Mouse (Mus musculus) hindbrain, embryonic 12.5 days (tissue): ENCODE data around the gene Heatr5a. TPM values are rescaled to one million over a fixed set of nuclear protein-coding genes. Genes with fewer than 3 reads are reported as not detected.

Source experiments
- ATAC-seq: fragments of 200-750 bp; cut with Nextera tagmentation; 2 replicates; pipeline ENCODE4 v1.8.0; 2017; ENCODE audit warnings: moderate TSS enrichment; ENCODE audit not compliant: low FRiP score
- H3K27ac ChIP-seq: fragments of 300-500 bp; sonication (generic); 2 replicates; pipeline ENCODE4 v1.5.1; 2016; ENCODE audit warnings: mild to moderate bottlenecking
- H3K27me3 ChIP-seq: fragments of 300-500 bp; sonication (generic); 2 replicates; pipeline ENCODE4 v1.6.1; 2016; ENCODE audit warnings: mild to moderate bottlenecking
- H3K36me3 ChIP-seq: fragments of 300-500 bp; sonication (generic); 2 replicates; pipeline ENCODE4 v1.6.1; 2016; ENCODE audit warnings: mild to moderate bottlenecking
- H3K4me1 ChIP-seq: fragments of 300-500 bp; sonication (generic); 2 replicates; pipeline ENCODE4 v1.6.1; 2016
- H3K4me2 ChIP-seq: fragments of 300-500 bp; sonication (generic); replicated peaks from 2 replicates; pipeline ENCODE4 v1.6.1; 2016; ENCODE audit warnings: mild to moderate bottlenecking
- H3K4me3 ChIP-seq: fragments of 300-500 bp; sonication (generic); 2 replicates; pipeline ENCODE4 v1.5.1; 2016; ENCODE audit warnings: mild to moderate bottlenecking
- H3K9ac ChIP-seq: fragments of 300-500 bp; sonication (generic); 2 replicates; pipeline ENCODE4 v1.6.1; 2016; ENCODE audit warnings: mild to moderate bottlenecking, moderate library complexity
- H3K9me3 ChIP-seq: fragments of 300-500 bp; sonication (generic); replicated peaks from 2 replicates; pipeline ENCODE4 v1.6.1; 2016; ENCODE audit warnings: mild to moderate bottlenecking
- WGBS: fragments of 180-500 bp; shearing (Covaris S2); methylation state at CpG from one replicate; pipeline ENCODE4 v1.1.7; 2016; 5-methylcytosine and 5-hydroxymethylcytosine counted together
- polyA plus RNA-seq: library from polyadenylated mRNA; unstranded; fragments of >200 nt; fragmentation: Nextera tagmentation; extraction: Ambion mirVana; gene quantifications from 2 replicates; pipeline ENCODE4 v1.2.1, GENCODE M21; 2016

Heatr5a gene
- polyA plus RNA-seq, 1 experiment from 2014 or later, result 12.7 TPM

- Histone ChIP-seq H3K27ac (no peak overlapping the region), H3K27me3 (no peaks in the 10 kb centered on the region), H3K36me3 (peaks cover 5% of the 10 kb centered on the region; the same call in 1 of the 2 replicates), H3K9ac (no peak overlapping the region), H3K4me3 (no peak overlapping the region), H3K9me3 (no peaks in the 10 kb centered on the region), H3K4me2 (no peak overlapping the region), H3K4me1 (no peaks in the 10 kb centered on the region)
- no peak for ATAC-seq
- 92% methylated on average over 3 of the region's 3 CpGs for WGBS
Measured at GRCm38 (mm10) chr12:51907543-51907942, 63.6 kb downstream of the Heatr5a start.

- no peak overlapping the region for H3K9ac ChIP-seq
- no peak overlapping the region for H3K4me3 ChIP-seq
- no peaks in the 10 kb centered on the region for H3K27me3 ChIP-seq
- H3K4me2 ChIP-seq, result no peak overlapping the region
- H3K27ac ChIP-seq, result no peak overlapping the region
- H3K36me3 ChIP-seq, result peaks cover 20% of the 10 kb centered on the region
- H3K9me3 ChIP-seq, result no peaks in the 10 kb centered on the region
- no peaks in the 10 kb centered on the region for H3K4me1 ChIP-seq
- ATAC-seq, result no peak
- whole genome bisulfite sequencing, result 90% methylated on average over 7 of the region's 7 CpGs
Measured at GRCm38 (mm10) chr12:51900551-51900950, 70.6 kb downstream of the Heatr5a start.

GRCm38 (mm10) chr12:51896901-51897300 lies 74.2 kb downstream of the Heatr5a start:
- H3K36me3 ChIP-seq, result peaks cover 15% of the 10 kb centered on the region
- ATAC-seq, result no peak
- WGBS, result 97% methylated on average over 4 of the region's 4 CpGs

GRCm38 (mm10) chr12:51888609-51889008 lies 82.5 kb downstream of the Heatr5a start:
- H3K36me3 ChIP-seq, result peaks cover 27% of the 10 kb centered on the region
- H3K9me3 ChIP-seq, result no peaks in the 10 kb centered on the region
- H3K4me3 ChIP-seq, result no peak overlapping the region
- no peak overlapping the region for H3K27ac ChIP-seq
- ATAC-seq, result no peak
- no peaks in the 10 kb centered on the region for H3K4me1 ChIP-seq
- H3K4me2 ChIP-seq, result no peak overlapping the region
- H3K27me3 ChIP-seq, result no peaks in the 10 kb centered on the region
- 89% methylated on average over 12 of the region's 12 CpGs for WGBS
- H3K9ac ChIP-seq, result no peak overlapping the region

More at GRCm38 (mm10) chr12:51896901-51897300, 74.2 kb downstream of the Heatr5a start:
- H3K9ac ChIP-seq, result no peak overlapping the region
- H3K4me3 ChIP-seq, result no peak overlapping the region
- no peaks in the 10 kb centered on the region for H3K4me1 ChIP-seq
- no peaks in the 10 kb centered on the region for H3K9me3 ChIP-seq
- H3K27ac ChIP-seq, result no peak overlapping the region
- H3K4me2 ChIP-seq, result no peak overlapping the region
- no peaks in the 10 kb centered on the region for H3K27me3 ChIP-seq

- Histone ChIP-seq H3K4me1 (no peaks in the 10 kb centered on the region), H3K36me3 (peaks cover 29% of the 10 kb centered on the region), H3K27ac (no peak overlapping the region), H3K4me3 (no peak overlapping the region), H3K4me2 (no peak overlapping the region), H3K27me3 (no peaks in the 10 kb centered on the region), H3K9me3 (no peaks in the 10 kb centered on the region), H3K9ac (no peak overlapping the region)
- 83% methylated on average over 11 of the region's 11 CpGs for WGBS
- ATAC-seq, result no peak
Measured at GRCm38 (mm10) chr12:51887301-51888290, 83.5 kb downstream of the Heatr5a start.

- Histone ChIP-seq H3K4me1 (no peaks in the 10 kb centered on the region), H3K9ac (no peak overlapping the region), H3K36me3 (peaks cover 38% of the 10 kb centered on the region), H3K4me2 (no peak overlapping the region), H3K27ac (no peak overlapping the region), H3K9me3 (no peaks in the 10 kb centered on the region), H3K27me3 (no peaks in the 10 kb centered on the region), H3K4me3 (no peak overlapping the region)
- no peak for ATAC-seq
- 96% methylated on average over 6 of the region's 6 CpGs for WGBS
Measured at GRCm38 (mm10) chr12:51886369-51886768, 84.8 kb downstream of the Heatr5a start.

- Histone ChIP-seq H3K27me3 (no peaks in the 10 kb centered on the region), H3K36me3 (peaks cover 42% of the 10 kb centered on the region), H3K4me3 (no peak overlapping the region), H3K9ac (no peak overlapping the region), H3K27ac (no peak overlapping the region), H3K4me2 (no peak overlapping the region), H3K4me1 (no peaks in the 10 kb centered on the region), H3K9me3 (no peaks in the 10 kb centered on the region)
- 92% methylated on average over 2 of the region's 2 CpGs for WGBS
- no peak for ATAC-seq
Measured at GRCm38 (mm10) chr12:51884801-51885200, 86.3 kb downstream of the Heatr5a start.

GRCm38 (mm10) chr12:51883297-51883805 lies 87.8 kb downstream of the Heatr5a start:
- H3K27me3 ChIP-seq, result no peaks in the 10 kb centered on the region
- WGBS, result 93% methylated on average over 9 of the region's 9 CpGs
- no peak overlapping the region for H3K4me3 ChIP-seq
- H3K4me2 ChIP-seq, result no peak overlapping the region
- peaks cover 45% of the 10 kb centered on the region for H3K36me3 ChIP-seq
- H3K27ac ChIP-seq, result no peak overlapping the region
- no peak overlapping the region for H3K9ac ChIP-seq
- H3K4me1 ChIP-seq, result no peaks in the 10 kb centered on the region
- H3K9me3 ChIP-seq, result no peaks in the 10 kb centered on the region
- no peak for ATAC-seq

- ATAC-seq, result no peak
- H3K4me3 ChIP-seq, result no peak overlapping the region
- no peaks in the 10 kb centered on the region for H3K9me3 ChIP-seq
- H3K9ac ChIP-seq, result no peak overlapping the region
- no peak overlapping the region for H3K27ac ChIP-seq
- peaks cover 41% of the 10 kb centered on the region for H3K36me3 ChIP-seq
- H3K27me3 ChIP-seq, result no peaks in the 10 kb centered on the region
- no peaks in the 10 kb centered on the region for H3K4me1 ChIP-seq
- no peak overlapping the region for H3K4me2 ChIP-seq
- WGBS, result 89% methylated on average over 6 of the region's 6 CpGs
Measured at GRCm38 (mm10) chr12:51882606-51883296, 88.4 kb downstream of the Heatr5a start.

GRCm38 (mm10) chr12:51881775-51882174 lies 89.3 kb downstream of the Heatr5a start:
- Histone ChIP-seq H3K36me3 (peaks cover 41% of the 10 kb centered on the region), H3K9me3 (no peaks in the 10 kb centered on the region), H3K27me3 (no peaks in the 10 kb centered on the region), H3K27ac (no peak overlapping the region), H3K4me1 (no peaks in the 10 kb centered on the region), H3K9ac (no peak overlapping the region), H3K4me3 (no peak overlapping the region), H3K4me2 (no peak overlapping the region)
- WGBS, result 96% methylated on average over 2 of the region's 2 CpGs
- no peak for ATAC-seq

- H3K27ac ChIP-seq, result no peak overlapping the region
- WGBS, result 55% methylated on average over 11 of the region's 11 CpGs
- H3K9ac ChIP-seq, result no peak overlapping the region
- ATAC-seq, result no peak
- no peak overlapping the region for H3K4me2 ChIP-seq
- 0 out of 2 replicates have a peak, but pooled peaks cover under 1% of the 10 kb centered on the region for H3K4me1 ChIP-seq
- H3K36me3 ChIP-seq, result no peaks in the 10 kb centered on the region
- no peaks in the 10 kb centered on the region for H3K9me3 ChIP-seq
- H3K4me3 ChIP-seq, result no peak overlapping the region
- peaks cover 15% of the 10 kb centered on the region; the same call in 1 of the 2 replicates for H3K27me3 ChIP-seq
Measured at GRCm38 (mm10) chr12:51871446-51872144, 99.5 kb downstream of the Heatr5a start.

GRCm38 (mm10) chr12:51869511-51869910 lies 101.6 kb downstream of the Heatr5a start:
- Histone ChIP-seq H3K27ac (no peak overlapping the region), H3K4me2 (no peak overlapping the region), H3K4me1 (peaks cover 19% of the 10 kb centered on the region), H3K9ac (no peak overlapping the region), H3K36me3 (no peaks in the 10 kb centered on the region), H3K27me3 (peaks cover 15% of the 10 kb centered on the region; the same call in 1 of the 2 replicates), H3K9me3 (no peaks in the 10 kb centered on the region), H3K4me3 (no peak overlapping the region)
- ATAC-seq, result no peak
- 79% methylated on average over 3 of the region's 3 CpGs for WGBS
